Mouse (Mus musculus): ENCODE data around the gene Sema3f.

Sema3f gene

DNA sequence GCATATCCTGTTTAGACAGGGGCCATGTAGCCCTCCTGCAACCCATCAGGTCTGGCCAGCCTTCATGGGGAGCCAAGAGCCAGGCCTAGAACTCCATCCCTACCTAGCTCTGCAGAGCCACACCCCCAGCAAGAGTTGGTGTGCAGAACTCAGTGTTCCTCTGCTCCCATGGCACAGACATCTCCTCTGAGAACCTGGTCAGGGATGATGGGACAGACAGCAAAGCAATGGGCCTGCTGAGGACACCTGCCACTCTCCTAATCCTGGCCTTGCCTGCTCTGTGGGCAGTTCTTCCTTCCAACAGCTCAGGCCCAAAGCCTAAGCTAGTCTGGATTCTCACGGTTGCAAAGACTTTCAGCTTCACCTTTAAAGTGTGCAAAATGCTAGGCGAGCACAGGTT, 5.4 kb upstream of the Sema3f start:
- DNase-seq (ENCODE audit: low spot score in 2 of 2) = no peak

DNA sequence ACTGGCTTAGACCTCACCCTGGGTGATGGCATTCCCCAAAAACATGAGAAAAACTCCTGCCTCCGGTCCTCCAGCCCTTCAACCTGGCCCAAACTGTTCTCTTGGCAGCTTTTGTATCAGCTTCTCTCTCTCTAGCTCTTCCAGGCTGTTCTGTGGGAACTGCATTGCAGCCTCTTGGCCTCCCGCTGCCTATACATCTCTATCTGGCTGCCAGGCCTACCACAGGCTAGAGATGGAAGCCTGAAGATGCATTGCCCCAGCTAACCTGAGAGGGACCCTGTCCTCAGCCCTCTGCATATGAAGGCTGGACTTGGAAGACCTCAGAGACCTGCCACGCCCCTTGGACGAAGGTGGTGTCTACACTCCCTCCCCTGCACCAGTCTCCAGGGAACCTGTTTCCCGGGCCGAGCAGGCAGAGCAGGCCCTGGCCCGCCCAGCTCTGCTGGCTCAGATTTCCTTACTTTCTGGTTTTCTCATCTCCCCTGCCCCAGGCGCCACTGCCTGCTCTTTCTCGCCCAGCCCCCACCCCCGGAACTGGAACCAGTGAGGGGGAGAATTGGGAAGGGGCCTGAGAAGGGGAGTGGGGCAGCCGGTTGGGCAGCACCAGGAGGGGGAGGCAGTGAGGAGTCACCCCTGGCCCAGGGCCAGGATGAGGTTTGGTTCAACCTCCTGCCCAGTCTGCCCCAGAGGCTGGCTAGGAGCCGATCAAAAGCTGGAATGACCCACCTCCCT, 4.1 kb upstream of the Sema3f start:
- no peak for DNase-seq (ENCODE audit: low spot score in 2 of 2)

DNA sequence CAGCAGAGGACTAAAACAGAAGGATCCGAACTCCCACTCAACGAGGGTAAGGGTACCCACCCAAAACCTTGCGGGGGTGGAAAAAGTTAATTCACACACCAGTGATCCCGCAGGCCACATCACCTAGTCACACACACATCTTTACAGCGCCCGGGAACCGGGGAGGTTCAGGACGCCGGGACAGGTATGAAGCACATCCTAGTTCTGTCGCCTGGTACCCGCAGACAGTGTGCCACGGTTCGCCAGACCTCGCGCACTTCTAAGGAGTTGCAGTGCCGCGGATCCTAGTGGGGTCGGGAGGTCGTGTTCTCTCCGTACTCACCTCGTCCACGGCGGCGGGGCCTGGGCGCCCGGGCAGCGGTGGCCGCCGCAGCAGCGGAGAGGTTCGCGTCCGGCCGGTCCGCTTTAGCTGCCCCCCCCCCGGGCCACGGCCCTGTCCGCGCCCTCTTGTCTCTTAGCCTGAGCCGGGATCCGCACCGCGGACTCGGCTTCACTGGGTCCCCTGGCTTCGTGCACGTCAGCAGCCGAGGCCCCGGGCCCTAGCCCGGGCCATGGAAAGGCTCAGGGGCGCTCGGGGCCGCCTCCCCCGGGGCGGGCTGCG, 1.1 kb downstream of the Sema3f start:
- DNase-seq (ENCODE audit: low spot score in 2 of 2) = no peak

DNA sequence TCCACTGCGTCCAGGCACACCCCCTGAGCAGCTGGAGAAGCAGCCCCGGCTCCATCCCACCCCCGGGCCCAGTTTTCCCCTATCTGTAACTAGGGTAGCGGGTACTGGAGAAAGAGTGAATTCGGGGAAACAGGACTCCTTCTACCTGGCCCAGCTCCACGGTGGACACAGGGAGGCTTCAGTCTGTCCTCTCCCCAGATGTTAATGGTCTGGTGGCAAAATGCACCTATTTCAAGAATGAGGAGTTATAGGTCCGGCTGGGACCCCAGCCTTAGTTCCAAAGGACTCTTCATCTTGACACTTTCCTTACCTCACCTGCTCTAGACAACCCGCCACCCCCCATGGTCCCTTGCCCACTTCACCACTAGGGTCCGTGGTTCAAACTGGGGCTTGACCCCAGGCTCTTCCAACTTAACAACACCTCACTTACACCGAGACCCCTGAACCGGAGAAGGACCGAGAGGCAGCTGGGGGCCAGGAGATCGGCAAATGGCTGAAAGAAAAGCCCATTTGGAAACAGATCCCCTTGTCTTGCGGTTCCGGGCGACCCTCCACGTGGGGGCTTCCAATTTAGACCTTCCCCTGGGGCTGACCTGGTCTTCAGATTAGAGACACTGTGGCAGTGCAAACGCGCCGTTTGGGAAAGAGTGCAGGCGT, 1.7 kb downstream of the Sema3f start:
- no peak for DNase-seq (ENCODE audit: low spot score in 2 of 2)

DNA sequence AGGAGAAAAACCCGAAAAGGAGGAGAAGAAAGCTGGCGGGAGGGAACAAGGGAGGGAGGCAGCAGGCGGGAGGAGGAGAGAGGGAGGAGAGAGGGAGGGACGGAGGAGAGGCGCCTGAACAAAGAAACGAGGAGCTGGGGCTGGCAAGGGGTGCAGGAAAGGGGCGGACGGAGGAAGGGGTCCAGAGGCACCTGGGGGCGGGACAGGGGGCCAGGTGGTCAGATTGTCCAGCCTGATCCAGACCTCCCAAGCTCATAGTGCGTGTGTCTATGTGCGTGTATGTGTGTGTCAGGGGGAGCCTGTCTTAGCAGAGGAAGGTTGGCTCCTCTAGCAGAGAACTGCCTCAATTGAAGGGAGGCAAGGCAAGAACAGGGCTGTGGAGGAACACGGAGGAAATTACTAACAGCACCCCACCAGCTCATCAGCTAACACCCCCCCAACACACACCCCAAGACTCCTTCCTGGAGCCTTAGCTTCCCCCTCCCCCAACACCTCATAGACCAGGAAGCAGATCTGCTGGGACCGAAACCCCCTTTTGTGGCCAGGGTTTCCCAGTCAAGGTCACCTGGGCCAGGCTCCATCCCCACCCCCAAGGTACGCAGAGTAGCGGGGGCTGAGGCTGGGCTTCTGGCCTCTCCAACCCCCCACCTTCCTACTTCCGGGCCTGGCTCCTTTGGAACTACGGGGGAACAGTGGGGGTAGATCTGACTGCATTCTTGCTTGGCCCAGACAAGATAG, 2.4 kb downstream of the Sema3f start:
- no peak for DNase-seq (ENCODE audit: low spot score in 2 of 2)

DNA sequence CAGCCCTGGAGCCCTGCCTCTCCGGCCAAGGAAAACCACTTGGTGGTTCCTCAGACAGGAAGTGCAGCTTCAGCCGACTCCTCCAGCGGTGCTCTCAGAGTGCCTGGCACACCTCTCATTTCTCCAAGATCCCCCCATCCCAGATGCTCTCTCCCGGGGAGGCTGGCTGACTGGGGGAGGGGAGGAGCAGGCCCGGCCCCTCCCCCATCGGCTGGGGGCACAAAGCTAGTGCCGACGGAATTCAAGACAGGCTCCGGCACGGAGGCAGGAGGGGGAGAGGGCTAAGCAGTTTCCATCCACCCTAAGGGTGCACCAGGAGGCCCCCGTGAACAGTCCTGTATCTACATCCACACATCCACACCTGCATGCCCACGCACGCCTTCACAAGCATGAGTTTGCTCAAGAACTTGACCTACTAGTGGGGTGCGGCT, 3.5 kb downstream of the Sema3f start:
- DNase-seq (ENCODE audit: low spot score in 2 of 2) = no peak

DNA sequence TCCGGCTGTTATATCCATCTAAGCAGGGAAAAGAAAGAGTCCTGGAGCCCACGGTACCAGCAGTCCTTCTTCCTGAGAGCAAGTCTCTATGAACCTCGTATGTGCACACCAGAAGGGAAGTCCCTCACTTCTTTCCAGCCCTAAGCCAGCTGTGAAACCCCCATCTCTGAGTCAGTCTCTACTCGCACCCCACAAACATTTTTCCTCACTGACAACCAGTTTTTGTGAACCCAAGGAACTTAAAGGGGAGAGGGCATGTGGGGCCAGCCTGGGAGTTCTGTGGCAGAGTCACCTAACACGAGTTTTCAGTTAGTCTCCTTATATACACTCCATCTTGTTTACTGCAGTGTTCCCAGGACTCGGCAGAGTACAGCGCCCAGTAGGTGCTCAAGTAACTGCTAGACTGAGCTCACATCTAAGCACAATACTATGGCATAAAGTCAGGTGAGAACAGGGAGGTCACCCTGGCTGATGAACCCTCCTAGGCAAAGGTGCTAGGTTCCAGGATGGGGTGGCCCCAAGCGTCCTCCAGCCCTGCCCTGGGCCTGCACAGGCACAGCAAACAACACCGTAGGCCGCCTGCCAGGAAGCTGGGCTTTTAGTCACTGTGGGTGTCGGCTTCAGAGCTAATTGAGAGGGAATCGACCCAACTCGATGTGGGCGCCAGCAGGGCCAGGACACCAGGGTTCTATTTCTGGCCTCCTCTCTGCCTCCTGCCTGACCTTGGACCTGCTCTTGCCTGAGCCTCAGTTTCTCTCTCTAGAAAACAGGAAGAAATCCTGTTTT, 6.7 kb downstream of the Sema3f start:
- DNase-seq (ENCODE audit: low spot score in 2 of 2) = no peak

DNA sequence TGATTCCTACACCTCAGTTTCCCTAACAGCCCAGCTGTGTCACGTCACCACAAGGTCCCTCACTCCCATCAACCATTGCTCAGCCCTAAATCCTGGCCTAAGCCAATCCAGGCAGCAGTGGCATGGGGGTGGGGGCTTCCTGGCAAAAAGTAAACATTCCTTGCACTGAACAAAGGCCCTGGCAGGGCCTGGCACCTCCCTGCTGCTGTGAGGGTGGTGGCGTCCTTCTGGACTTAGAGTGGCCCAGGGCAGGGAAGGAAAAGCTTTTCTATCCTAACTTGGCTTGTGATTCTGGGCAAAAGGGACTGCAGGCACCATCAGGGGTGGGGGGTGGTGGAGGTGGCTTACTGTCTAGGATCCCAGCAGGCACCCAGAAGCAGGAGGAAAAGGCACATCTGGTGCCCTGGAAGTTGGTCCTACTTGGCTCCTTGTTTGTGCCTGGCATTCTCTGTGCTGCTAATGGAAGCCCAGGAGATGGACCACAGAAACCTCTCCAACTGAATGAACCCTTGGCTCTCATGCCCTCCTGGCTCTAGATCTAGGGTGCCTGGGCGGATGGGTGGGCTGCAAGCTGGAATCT, 7.6 kb downstream of the Sema3f start:
- no peak for DNase-seq (ENCODE audit: low spot score in 2 of 2)

DNA sequence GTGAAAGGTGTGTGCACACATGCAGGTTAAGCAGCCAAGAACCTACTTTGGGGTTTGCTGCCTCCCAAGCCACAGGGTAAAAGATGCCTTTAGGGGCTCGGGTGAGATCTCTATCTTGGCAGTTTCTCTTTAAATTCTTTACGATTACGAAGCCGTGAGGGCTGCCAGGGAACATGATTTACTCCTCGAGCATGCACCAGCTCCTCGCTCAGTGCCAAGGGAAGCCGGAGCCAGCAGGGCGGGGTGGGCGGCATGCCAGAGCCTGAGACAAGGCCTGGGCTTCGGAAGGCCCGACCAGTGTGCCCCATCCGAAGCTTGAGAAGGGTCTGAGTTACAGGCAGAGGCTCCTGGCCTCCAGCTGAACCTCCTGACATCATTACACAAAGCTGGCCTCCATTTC, 8.7 kb downstream of the Sema3f start:
- DNase-seq (ENCODE audit: low spot score in 2 of 2) = peak; percentile 69 to 77

DNA sequence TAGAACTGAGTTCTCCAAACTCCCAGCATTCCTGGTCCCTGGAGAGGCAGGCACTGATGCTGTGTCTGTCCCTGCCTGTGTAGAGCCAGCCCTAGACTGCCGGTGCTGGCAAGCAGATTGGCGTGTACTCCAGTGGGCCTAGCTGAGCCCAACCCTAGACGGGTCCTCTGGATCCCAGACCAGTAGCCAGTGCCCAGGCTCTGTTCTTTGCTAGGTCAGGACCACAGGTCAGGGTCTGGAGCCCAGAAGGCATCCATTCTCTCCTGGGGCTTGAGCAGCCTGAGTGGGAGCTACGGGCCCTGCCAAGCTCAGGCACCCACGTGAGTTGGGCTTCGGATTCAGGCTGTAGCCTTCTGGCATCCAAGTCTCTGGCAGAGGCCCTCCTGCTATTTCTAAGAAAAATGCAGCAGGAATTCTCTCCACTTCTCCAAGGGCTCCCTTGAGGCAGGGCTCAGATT, 10.1 kb downstream of the Sema3f start:
- peak; percentile 38 to 63 for DNase-seq (ENCODE audit: low spot score in 2 of 2)

DNA sequence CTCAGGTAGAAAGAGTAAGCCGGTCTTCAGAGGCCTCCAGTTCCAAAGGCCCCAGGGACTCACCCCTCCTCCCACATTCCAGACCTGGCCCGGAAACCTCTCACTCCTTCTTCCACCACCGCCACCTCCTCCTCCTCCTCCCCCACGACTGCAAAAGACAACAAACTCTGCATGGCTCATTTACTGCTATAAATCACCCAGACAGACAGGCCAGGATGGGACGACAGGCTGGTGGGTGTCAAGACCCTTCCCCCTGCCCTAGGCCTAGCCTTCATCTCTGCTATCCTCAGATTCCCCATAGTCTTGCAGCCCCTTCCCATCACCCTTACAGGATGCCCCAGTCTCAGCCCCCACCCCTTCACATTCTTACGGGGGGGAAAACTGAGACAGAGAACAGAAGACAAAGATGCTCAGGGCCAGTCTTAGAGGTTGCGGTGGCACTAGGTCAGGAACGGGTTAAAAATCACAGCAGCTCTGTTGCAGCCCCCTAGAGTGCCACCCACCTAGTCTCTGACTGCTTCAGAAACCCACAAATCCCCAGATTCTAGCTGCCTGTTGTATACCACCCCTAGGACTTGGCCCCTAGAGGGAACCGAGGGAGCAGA, 10.8 kb downstream of the Sema3f start:
- DNase-seq (ENCODE audit: low spot score in 2 of 2) = no peak

DNA sequence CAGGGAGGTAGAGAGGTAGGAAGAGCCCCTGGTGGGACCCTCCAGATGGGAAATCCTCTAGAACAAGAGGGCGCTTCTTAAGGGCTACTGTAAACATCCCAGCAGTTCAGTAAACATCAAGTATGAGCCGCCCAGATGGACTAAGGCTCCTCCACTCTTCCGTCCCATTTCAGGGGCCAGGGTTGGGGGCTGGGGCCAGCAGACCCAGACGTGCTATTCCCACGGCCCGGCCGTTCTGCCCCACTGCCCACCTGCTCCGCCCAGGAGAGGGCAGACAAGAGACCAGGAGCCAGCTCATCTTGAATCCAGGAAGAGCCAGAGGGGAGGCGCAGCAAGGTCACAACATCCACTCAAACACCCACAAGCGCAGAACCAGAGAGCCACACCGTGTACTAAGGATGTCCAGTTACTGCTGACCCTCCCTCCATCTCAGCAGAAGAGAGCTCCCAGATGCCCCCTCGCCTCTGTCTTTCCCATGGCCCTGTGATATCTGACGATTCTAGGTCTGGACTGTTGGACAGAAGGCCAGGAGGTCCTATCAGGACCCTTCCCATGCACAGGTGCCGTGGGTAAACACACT, 11.6 kb downstream of the Sema3f start:
- no peak for DNase-seq (ENCODE audit: low spot score in 2 of 2)

DNA sequence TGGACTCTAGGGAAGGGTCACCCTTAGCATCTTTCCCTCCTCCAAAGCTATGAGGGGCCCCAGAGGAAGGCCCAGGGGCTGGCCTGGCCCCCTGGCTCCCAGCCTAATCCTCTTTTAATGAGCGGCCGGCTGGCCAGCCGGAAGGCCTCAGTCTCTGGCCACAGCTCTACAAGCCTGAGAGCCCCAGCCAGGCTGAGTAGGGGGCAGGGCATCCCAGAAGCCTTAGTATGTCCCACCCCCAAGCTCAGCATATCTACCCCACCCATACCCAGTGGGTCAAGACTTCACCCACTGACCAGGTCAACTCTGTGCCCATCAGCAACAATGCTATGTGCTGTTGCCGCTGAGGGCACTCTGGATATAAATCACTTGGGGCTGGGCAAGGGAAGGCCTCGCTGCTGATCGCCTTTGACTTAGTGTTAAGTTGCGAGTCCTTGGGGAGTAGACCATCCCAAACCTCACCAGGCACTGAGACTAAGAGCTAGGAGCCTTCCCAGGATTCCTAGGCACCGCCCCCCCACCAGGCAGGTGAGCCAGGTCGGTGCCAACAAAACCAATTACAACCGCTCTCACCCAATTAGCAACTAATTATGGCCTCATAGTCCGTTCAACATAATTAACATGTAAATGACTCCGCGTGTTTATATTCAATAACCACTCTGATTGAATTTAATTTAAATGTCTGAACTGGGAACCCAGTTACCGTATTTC, 12.3 kb downstream of the Sema3f start:
- DNase-seq (ENCODE audit: low spot score in 2 of 2) = no peak

DNA sequence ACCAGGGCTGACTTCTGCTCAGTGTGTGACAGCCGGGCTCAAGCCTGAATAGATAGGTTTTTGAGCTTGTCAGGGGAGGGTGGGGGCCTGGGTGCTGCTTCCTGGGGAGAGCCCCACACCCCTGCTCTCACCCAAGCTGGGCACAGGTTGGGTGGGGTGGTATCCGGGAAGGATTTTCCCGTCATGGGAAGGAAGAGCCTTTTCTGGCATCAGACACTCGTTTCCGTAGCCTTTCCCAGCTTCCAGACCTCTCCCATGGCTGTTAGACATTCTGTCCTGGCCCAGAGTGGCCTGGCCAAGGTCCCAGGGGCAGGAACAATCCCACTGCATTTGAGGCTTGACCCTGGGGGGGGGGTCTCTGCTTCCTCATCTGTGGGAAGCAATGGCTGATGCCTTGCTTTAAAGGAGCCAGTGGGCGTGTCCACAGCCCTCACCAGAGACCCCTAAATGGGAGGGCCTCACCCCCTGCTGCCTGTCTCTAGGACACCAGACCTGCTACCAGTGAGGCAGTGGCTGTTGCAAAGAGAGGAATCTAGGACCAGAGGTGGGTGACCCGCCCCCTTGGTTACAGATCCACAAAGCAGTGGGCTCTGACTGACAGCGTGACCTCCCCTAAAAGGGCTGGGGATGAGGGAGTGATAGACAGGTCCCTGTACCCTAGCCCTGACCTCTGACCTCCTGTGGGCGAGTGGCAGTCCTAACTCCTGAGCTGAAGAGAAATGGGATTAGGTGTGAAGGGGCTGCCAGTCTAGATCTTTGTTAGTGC, 13.2 kb downstream of the Sema3f start:
- no peak for DNase-seq (ENCODE audit: low spot score in 2 of 2)

DNA sequence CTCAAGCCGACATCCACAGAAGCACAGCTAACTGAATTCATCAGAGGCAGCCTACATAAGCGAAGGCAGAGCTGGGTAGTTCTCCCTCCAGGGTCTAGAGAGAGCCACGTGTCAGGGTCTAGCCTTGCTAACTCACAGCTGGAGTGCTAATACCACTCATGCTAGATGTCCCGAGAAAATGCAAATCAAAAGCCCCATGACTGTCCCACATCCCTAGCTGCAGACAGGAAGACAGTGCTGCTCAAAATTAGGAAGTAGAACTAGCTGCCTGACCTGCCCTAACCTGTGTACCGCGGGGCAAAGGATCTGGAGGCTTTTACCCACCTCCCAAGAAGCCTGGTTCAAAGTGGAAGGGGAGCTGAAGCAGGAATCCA, 14.2 kb downstream of the Sema3f start:
- no peak for DNase-seq (ENCODE audit: low spot score in 2 of 2)

DNA sequence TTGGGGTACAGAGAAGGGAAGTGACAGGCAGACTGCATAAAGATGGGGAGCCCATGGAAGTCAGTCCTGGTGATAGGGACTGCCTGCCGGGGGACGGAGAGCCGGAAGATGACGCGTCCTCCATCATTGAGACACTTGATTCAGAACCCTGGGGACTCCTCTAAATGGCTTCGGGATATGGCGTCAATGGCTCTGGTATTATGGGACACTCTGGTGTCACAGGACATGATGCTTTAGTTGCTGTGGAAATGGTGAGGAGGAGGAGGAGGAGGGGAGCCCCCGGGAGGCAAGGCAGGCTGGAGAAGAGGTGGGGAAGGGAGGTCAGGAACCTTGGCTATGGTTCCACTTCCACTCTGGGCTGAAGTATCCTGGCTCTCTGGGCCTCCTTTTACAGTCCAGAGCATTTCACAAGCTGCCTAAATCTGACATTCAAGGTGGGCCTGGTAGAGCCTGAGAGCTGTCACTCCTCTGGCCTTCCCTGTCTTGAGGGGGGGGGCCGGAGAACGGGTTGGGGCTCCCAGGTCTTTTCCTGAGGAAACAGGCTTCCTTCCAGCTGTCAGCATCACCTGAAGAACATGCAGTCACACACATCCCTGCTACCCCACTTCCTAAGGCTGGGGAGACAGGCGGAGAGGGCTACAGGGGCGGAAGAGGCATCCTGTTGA, 14.7 kb downstream of the Sema3f start:
- no peak for DNase-seq (ENCODE audit: low spot score in 2 of 2)

DNA sequence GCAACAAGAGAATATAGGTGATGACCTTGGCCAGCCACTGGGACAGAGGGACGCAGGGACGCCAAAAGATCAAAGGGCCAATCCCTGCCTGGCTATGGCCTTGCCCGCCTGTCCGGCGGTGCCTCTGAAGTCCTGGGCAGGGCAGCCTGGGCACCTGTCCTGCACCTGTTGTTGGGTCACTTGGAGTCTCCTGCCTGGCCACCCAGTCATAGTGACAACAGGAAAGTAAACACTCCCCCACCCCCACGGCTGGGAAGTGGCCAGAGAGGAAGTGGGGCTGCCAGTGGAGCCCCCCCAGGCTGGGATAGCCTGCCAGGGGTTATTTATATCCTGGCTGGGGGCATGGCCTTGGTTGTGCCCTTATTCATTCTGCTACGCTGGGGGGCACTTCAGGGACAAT, 15.6 kb downstream of the Sema3f start:
- DNase-seq (ENCODE audit: low spot score in 2 of 2) = no peak

DNA sequence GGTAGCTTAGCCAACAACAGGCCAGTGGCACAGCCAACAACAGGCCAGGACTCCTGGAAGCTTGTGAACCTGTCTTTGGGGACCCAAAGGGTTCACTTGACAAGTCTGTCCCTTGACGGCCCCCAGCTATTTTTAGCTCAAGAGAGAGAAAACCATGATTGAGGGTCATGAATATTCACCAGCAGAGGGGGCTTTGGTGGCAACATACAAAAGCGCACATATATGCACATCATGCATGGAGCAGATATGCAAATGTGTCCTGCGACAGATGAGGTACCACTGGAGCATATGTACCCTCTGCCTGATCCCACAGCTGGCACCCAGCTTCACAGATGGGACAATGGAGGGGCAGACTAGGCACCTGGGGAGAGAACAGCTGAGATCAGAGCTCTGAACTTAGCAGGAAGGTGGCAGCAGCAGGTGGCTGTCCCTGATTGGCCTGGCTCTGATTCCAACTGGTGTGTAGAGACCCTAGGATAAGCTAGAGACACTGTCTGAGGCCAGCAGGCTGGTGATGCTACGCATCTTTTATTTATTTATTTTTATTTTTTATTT, 16.8 kb downstream of the Sema3f start:
- no peak for DNase-seq (ENCODE audit: low spot score in 2 of 2)
